Mouse (Mus musculus) spleen, adult 2 months (tissue): ENCODE measurements around the gene Slc24a1.

Experiments
- CTCF ChIP-seq: fragments of 200-500 bp; IDR thresholded peaks from 2 replicates; pipeline ENCODE4 v1.5.1; 2011; ENCODE audit warnings: mild to moderate bottlenecking, inconsistent platforms; ENCODE audit not compliant: insufficient read depth, insufficient read length, insufficient replicate concordance; ENCODE audit errors: extremely low read depth
- POLR2A ChIP-seq: fragments of 200-500 bp; IDR thresholded peaks from 2 replicates; pipeline ENCODE4 v1.6.1; 2011; ENCODE audit warnings: low read depth, low read length, inconsistent platforms

- no peak for TF ChIP-seq CTCF
- no peak for TF ChIP-seq POLR2A
Observed at GRCm38 (mm10) chr9:64918560-64918959, 32.8 kb downstream of the Slc24a1 start.
